Mouse (Mus musculus): Measurements from ENCODE around the gene Oxsr1. TPM values are rescaled to one million over a fixed set of nuclear protein-coding genes. Genes with fewer than 3 reads are reported as not detected.

Oxsr1 gene
- polyA plus RNA-seq, 1 experiment from 2014 or later, result 11.9 TPM

DNA sequence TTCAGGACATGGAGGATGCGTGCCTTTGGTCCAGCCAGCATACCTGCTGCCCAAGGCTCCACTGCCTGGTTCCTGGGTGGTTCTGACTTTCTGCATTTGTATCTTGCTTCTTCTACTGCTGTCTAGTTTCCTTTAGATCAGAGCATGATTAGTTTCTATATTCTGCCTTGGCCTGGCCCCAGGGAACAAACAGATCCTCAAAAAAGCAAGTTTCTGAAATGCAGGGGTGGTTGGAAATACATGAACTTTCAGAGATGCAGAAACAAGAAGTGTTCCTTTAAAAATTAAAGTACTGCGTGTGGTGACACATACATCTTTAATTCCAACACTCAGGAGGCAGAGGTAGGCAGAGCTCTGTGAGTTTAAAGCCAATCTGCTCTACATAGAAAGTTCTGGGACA is 12.6 kb upstream of the Oxsr1 start:
- Histone ChIP-seq H3K27ac (no peak overlapping the region), H3K4me3 (no peak overlapping the region), H3K9me3 (no peaks in the 10 kb centered on the region), H3K4me2 (replicated peaks) (no peak overlapping the region), H3K4me1 (0 out of 2 replicates have a peak, but pooled peaks cover 8% of the 10 kb centered on the region), H3K9ac (no peak overlapping the region), H3K27me3 (no peaks in the 10 kb centered on the region), H3K36me3 (no peaks in the 10 kb centered on the region; the same call in 1 of the 2 replicates)
- 78% methylated on average over 2 of the region's 2 CpGs for WGBS
- ATAC-seq (ENCODE audit: low FRiP score, low read depth), result no peak

DNA sequence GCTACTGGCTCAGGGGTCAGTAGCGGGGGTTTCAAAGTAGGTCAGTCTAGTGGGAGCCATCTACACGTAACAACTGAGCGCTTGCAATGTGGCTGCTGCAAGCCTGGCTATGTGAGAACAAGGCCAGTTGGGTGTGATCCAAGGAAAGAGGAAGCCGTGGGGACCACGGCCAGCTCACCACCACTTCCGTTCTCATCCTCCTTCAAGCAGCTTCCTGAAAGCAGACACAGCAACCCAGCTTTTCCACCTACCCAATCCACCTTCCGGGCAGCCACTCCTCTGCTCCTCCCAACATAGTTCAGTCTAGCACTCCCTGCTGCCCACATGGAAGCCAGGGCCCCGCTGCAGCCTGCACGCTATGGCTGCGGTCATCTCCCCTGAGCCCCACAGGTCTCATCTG is 12.1 kb upstream of the Oxsr1 start:
- no peaks in the 10 kb centered on the region for H3K9me3 ChIP-seq
- no peak overlapping the region for H3K4me3 ChIP-seq
- H3K27me3 ChIP-seq, result no peaks in the 10 kb centered on the region
- H3K4me2 ChIP-seq (replicated peaks), result no peak overlapping the region
- H3K36me3 ChIP-seq, result no peaks in the 10 kb centered on the region; the same call in 1 of the 2 replicates
- H3K4me1 ChIP-seq, result 0 out of 2 replicates have a peak, but pooled peaks cover 4% of the 10 kb centered on the region
- WGBS, result 57% methylated on average over 10 of the region's 10 CpGs
- H3K9ac ChIP-seq, result no peak overlapping the region
- H3K27ac ChIP-seq, result no peak overlapping the region
- no peak for ATAC-seq (ENCODE audit: low FRiP score, low read depth)

DNA sequence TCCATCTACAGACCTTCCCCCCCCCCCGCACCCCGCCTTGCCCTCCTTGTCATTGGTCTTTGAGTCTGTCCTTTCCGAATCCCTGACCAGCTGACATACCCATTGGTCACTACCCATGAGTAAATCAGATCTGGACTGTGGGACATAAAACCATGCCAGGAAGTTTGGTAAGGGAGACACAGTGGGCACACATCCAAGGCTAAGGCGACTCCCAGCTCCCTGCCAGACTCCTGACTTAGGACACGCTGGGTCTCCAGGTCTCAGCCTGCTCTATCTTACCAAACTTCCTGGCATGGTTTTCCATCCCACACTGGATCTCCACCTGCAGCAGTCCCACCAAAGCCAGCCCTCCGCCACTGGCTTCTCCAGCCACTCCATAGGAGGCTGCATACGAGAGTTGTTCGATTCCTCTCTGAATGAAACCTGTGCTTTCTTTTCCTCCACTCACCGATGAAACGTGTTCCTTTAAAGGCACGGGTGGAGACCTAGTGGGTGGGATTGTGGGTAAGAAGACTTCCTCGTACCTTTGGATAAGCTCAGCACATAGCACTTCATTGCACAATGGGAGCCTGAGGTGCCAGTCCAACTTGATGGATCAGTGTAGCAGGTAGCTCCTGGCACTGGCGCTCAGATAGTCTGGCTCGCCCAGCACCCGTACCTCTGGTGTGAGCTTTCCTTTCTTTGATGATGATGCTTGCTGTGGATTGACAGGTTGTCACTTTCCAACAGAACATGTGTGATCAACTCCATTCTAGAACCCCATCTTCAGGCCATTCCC is 8.1 kb upstream of the Oxsr1 start:
- Histone ChIP-seq H3K4me2 (replicated peaks) (no peak overlapping the region), H3K36me3 (no peaks in the 10 kb centered on the region), H3K9ac (no peak overlapping the region), H3K4me1 (no peaks in the 10 kb centered on the region), H3K27me3 (no peaks in the 10 kb centered on the region), H3K4me3 (no peak overlapping the region), H3K9me3 (no peaks in the 10 kb centered on the region), H3K27ac (no peak overlapping the region)
- ATAC-seq (ENCODE audit: low FRiP score, low read depth), result no peak
- 87% methylated on average over 15 of the region's 15 CpGs for WGBS

DNA sequence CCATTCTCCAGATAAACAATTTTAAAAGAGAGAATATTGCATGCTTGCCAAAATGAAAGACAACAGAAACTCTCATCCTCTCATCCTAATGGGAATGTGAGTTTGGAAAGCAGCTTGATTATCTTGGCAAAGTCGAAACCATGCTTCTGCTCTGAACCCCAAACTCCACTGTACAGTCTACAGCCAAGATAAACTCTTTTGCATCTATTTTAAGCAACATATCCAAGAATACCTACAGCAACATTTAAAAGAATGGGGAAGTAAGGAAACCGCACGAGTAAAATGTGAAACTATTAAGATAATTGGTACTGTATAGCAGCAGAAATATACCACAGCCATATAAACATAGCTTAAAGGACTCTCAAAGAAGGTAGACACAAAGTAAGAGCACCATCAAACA is 6.3 kb upstream of the Oxsr1 start:
- Histone ChIP-seq H3K4me1 (no peaks in the 10 kb centered on the region), H3K9ac (no peak overlapping the region), H3K27ac (no peak overlapping the region), H3K4me3 (no peak overlapping the region), H3K36me3 (no peaks in the 10 kb centered on the region), H3K4me2 (replicated peaks) (no peak overlapping the region), H3K9me3 (no peaks in the 10 kb centered on the region), H3K27me3 (no peaks in the 10 kb centered on the region)
- ATAC-seq (ENCODE audit: low FRiP score, low read depth), result no peak
- WGBS, result 85% methylated on average over 3 of the region's 3 CpGs

DNA sequence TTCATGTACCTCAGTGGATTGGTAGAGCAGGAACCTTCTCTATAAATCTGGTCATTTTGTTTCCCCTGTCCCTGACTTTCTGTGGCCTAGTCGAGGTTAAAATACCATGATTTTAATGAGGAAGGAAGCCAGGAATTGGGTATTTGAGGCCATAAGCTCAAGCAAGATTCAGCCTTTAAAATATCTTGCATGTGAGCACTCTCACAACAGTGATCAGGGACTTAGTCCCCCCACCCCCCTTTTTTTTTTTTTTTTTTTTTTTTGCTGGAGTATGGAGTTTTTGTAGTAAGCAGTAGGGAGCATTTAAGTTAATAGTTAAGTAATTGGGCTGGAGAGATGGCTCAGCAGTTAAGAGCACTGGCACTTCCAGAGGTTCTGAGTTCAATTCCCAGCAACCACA is 1.9 kb upstream of the Oxsr1 start:
- ATAC-seq (ENCODE audit: low FRiP score, low read depth), result no peak
- WGBS, result 56% methylated on average over 1 of the region's 1 CpGs
- H3K27me3 ChIP-seq, result no peaks in the 10 kb centered on the region
- no peaks in the 10 kb centered on the region for H3K9me3 ChIP-seq
- no peak overlapping the region for H3K27ac ChIP-seq
- no peak overlapping the region for H3K9ac ChIP-seq
- H3K4me3 ChIP-seq, result no peak overlapping the region
- H3K4me1 ChIP-seq, result peaks cover 20% of the 10 kb centered on the region
- no peak overlapping the region for H3K4me2 ChIP-seq (replicated peaks)
- no peaks in the 10 kb centered on the region for H3K36me3 ChIP-seq

DNA sequence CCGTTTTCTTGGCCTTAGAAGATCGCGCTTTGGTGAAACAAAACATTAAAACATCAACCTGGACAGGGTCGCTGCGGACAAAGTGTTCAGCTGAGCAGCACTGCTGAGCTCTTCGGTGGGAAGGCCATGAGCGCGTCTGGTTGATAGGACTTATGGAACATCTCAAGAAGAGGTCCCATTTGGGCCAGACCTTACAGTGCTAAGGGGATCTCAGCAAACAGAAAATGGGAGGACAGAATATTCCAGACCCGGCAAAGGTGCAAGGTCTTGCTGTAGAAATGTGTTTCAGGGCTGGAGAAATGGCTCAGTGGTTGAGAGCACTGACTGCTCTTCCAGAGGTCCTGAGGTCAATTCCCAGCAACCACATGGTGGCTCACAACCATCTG is 1.0 kb upstream of the Oxsr1 start:
- Histone ChIP-seq H3K9ac (peak overlapping the region; percentile 70), H3K27me3 (no peaks in the 10 kb centered on the region), H3K36me3 (no peaks in the 10 kb centered on the region), H3K27ac (peak overlapping the region; percentile 81), H3K4me3 (peak overlapping the region; percentile 90), H3K4me2 (replicated peaks) (peak overlapping the region; percentile 99), H3K4me1 (peaks cover 20% of the 10 kb centered on the region), H3K9me3 (no peaks in the 10 kb centered on the region)
- 10% methylated on average over 9 of the region's 9 CpGs for WGBS
- no peak for ATAC-seq (ENCODE audit: low FRiP score, low read depth)

DNA sequence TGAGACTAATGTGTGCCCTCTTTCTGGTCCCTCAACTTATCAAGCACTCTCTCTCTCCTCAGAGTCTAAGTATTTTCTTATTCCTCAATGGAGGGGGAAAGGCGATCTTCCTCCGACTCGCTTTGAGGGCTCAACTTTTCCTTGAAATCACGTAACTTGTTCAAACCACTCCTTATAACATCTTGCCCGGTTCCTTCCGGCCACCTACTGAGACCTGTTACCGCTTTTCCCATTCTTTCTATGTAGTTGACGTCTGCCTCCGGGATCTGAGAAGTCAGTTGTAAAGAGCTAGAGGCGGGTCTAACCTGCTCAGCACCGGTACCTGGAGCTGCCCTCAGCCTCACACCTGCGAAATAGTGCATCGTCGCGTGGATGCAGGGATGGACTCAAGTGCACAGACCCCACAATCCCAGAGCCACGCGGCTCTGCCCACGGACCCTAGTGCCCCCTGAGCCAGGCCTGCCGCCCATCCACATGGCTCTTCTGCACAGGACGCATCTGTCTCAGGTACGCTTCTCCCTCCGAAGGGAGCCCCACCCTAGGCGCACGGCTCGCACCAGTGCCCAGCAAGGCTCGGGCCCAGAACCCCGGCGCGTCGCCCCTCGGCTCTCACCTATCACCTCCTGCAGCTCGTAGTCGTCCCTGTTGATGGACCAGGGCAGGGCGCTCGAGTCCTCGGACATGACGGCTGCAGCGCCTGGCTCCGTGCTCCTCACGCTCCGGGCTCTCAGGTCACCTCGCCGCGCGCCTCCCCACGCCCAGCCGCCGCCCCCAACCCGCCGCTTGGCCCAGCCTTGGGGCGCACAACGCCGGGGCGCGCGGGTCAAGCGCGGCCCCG is 616 bp downstream of the Oxsr1 start:
- peaks cover 20% of the 10 kb centered on the region for H3K4me1 ChIP-seq
- ATAC-seq (ENCODE audit: low FRiP score, low read depth), result peak; percentile 17; the same call in 1 of the 2 replicates
- no peaks in the 10 kb centered on the region for H3K9me3 ChIP-seq
- peak overlapping the region; percentile 99 for H3K4me2 ChIP-seq (replicated peaks)
- peak overlapping the region; percentile 90 for H3K4me3 ChIP-seq
- H3K36me3 ChIP-seq, result no peaks in the 10 kb centered on the region
- H3K27ac ChIP-seq, result peak overlapping the region; percentile 81
- under 1% methylated on average over 59 of the region's 59 CpGs for WGBS
- peak overlapping the region; percentile 87 for H3K9ac ChIP-seq
- no peaks in the 10 kb centered on the region for H3K27me3 ChIP-seq

DNA sequence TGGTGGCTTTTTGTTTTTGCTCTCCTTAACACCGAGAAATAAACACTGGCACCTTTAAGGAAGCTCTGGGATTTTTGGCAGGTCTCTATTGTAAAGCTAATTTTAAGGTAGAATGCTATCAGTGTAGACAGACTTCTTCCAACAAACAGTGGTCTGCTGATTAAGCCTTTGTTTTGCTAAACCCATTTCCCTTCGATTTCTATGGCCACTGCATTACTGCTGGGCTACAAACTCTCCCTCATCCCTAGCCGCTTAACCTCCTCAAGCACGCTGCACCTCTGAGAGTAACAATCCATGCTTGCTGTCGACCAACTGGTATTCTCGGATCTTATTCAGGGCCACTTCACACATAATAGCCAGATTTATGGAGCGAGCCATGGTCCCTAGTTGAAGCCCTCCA is 1.3 kb downstream of the Oxsr1 start:
- Histone ChIP-seq H3K9ac (peak overlapping the region; percentile 87), H3K36me3 (no peaks in the 10 kb centered on the region), H3K27ac (no peak overlapping the region), H3K4me1 (peaks cover 20% of the 10 kb centered on the region), H3K9me3 (no peaks in the 10 kb centered on the region), H3K27me3 (no peaks in the 10 kb centered on the region), H3K4me3 (peak overlapping the region; percentile 90), H3K4me2 (replicated peaks) (peak overlapping the region; percentile 99)
- no peak for ATAC-seq (ENCODE audit: low FRiP score, low read depth)
- 14% methylated on average over 7 of the region's 7 CpGs for WGBS

DNA sequence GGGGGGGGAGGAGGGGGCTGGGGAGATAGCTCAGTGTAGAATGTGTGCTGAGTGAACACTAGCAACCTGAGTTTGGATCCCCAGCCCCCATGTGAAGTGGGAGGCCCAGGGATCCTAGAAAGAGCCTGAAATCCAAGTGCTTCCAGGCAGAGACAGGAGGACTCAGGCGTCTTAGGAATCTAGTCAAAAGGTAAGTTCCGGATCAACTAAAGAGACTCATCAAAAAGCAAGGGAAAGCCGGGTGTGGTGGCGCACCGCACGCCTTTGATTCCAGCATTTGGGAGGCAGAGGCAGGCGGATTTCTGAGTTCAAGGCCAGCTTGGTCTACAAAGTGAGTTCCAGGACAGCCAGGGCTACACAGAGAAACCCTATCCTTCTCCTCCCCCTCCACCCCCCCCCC is 1.8 kb downstream of the Oxsr1 start:
- Histone ChIP-seq H3K4me3 (peak overlapping the region; percentile 90; the same call in 1 of the 2 replicates), H3K9me3 (no peaks in the 10 kb centered on the region), H3K36me3 (no peaks in the 10 kb centered on the region), H3K4me2 (replicated peaks) (peak overlapping the region; percentile 99), H3K9ac (no peak overlapping the region), H3K4me1 (peaks cover 20% of the 10 kb centered on the region), H3K27me3 (no peaks in the 10 kb centered on the region), H3K27ac (no peak overlapping the region)
- no peak for ATAC-seq (ENCODE audit: low FRiP score, low read depth)
- 91% methylated on average over 7 of the region's 7 CpGs for WGBS

DNA sequence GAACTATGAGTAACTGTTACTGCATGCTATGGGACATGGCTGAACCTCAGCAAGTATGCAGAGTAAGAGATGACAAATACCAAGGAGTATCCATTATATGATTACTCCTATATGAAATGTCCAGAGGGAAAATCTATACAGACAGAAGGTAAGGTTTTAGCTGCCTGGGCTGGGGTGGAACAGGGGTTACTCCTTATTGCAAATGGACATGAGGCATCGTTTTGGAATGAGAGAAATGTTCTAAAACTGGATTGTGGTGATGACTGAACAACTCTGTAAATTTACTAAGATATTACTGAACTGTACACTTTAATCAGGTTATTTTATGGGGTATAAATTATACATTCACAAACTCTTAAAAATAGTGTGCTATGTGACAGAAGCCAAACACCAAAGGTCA is 3.3 kb downstream of the Oxsr1 start:
- Histone ChIP-seq H3K27ac (no peak overlapping the region), H3K9me3 (no peaks in the 10 kb centered on the region), H3K36me3 (no peaks in the 10 kb centered on the region), H3K9ac (no peak overlapping the region), H3K4me3 (no peak overlapping the region), H3K4me2 (replicated peaks) (no peak overlapping the region), H3K27me3 (no peaks in the 10 kb centered on the region), H3K4me1 (peaks cover 20% of the 10 kb centered on the region)
- WGBS, result 88% methylated on average over 1 of the region's 1 CpGs
- no peak for ATAC-seq (ENCODE audit: low FRiP score, low read depth)

DNA sequence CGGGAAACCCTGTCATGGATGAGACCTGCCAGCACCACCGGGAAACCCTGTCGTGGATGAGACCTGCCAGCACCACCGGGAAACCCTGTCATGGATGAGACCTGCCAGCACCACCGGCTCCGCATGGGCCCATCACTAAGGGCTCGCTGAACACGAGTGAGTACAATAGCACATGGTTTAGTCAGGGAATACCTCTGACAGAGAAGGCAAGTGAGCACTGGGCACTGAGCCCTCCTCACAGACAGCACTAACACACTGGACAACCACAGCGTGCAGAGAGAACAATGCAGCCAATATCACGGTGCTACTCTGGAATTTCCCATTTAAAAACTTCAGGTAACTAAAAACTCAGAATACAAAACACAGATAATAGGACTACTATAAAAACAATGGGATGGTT is 9.1 kb downstream of the Oxsr1 start:
- no peak overlapping the region for H3K9ac ChIP-seq
- no peak overlapping the region for H3K4me3 ChIP-seq
- no peak for ATAC-seq (ENCODE audit: low FRiP score, low read depth)
- no peak overlapping the region for H3K4me2 ChIP-seq (replicated peaks)
- no peak overlapping the region for H3K27ac ChIP-seq
- H3K4me1 ChIP-seq, result no peaks in the 10 kb centered on the region
- WGBS, result 91% methylated on average over 10 of the region's 10 CpGs
- no peaks in the 10 kb centered on the region for H3K36me3 ChIP-seq
- H3K27me3 ChIP-seq, result no peaks in the 10 kb centered on the region
- H3K9me3 ChIP-seq, result no peaks in the 10 kb centered on the region

DNA sequence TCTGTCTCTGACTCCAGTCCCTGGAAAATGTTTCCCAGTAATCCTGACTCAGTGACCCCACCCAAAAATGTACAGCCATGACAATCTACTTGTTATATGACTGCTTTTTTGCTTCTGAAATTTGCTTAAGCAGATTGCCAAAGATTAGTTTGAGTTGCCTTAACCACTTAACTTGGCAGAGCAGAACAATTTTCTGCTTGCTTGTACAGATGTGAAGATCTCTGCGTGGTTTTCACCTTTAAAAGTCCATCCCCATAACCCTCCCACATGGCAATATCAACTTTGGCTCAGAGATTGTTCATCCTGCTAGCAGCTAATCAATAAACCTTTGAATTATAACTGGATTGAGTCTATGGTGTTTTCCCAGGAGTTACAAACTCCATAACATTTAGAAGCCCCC is 13.2 kb downstream of the Oxsr1 start:
- 80% methylated on average over 1 of the region's 1 CpGs for WGBS
- Histone ChIP-seq H3K9ac (no peak overlapping the region), H3K4me1 (no peaks in the 10 kb centered on the region), H3K27ac (no peak overlapping the region), H3K4me3 (no peak overlapping the region), H3K9me3 (no peaks in the 10 kb centered on the region), H3K36me3 (no peaks in the 10 kb centered on the region), H3K27me3 (no peaks in the 10 kb centered on the region), H3K4me2 (replicated peaks) (no peak overlapping the region)
- no peak for ATAC-seq (ENCODE audit: low FRiP score, low read depth)

Measured in limb, embryonic 13.5 days (tissue).